7 mouse cellular contexts compared by ENCODE assay signal in genomic region chr4:125066490-125067370, GRCm38 (mm10). TPM values are rescaled to one million over a fixed set of nuclear protein-coding genes. Genes with fewer than 3 reads are reported as not detected.
DNase-seq lines count a peak whose midpoint lies in the region; ATAC-seq lines count a peak whose summit lies in the region.

Snip1 (plus strand) TSS chr4:125066672.

- peaks cover 39% of the 10 kb centered on the region for H3K36me3 ChIP-seq in embryonic facial prominence, embryonic 10.5 days (replicated peaks)
- peaks cover 5% of the 10 kb centered on the region for H3K36me3 ChIP-seq in limb, embryonic 11.5 days (ENCODE audit: control insufficient read depth, insufficient read depth, low read length)
- peaks cover 31% of the 10 kb centered on the region for H3K36me3 ChIP-seq in midbrain, embryonic 14.5 days (ENCODE audit: control insufficient read depth, insufficient read depth, low read length)

- peak within 1 kb of the TSS; percentile 85 for H3K9ac ChIP-seq in limb, embryonic 11.5 days (ENCODE audit: low read length)
- H3K9ac ChIP-seq in midbrain, embryonic 14.5 days (replicated peaks; ENCODE audit: low read length) = peak within 1 kb of the TSS; percentile 84

- peak; percentile 96 for DNase-seq in adrenal gland, postnatal 10 days
- peak; percentile 96 for DNase-seq in embryonic facial prominence, embryonic 10.5 days (ENCODE audit: low spot score)
- peak; percentile 99 for DNase-seq in heart, adult 11 months
- peak; percentile 96 for DNase-seq in kidney, adult 18-20 months
- DNase-seq in limb, embryonic 11.5 days (ENCODE audit: low spot score) = peak; percentile 96
- DNase-seq in midbrain, embryonic 14.5 days = peak; percentile 97
- DNase-seq in spleen, adult 18-20 months = peak; percentile 89 to 95

- WGBS in embryonic facial prominence, embryonic 10.5 days = under 1% methylated on average over 78 of the region's 78 CpGs
- WGBS in limb, embryonic 11.5 days = under 1% methylated on average over 78 of the region's 78 CpGs
- WGBS in midbrain, embryonic 14.5 days = 1% methylated on average over 78 of the region's 78 CpGs

- peak; percentile 92 for ATAC-seq in limb, embryonic 11.5 days (ENCODE audit: insufficient number of reproducible peaks, low FRiP score, low TSS enrichment, low read depth)
- ATAC-seq in midbrain, embryonic 14.5 days (ENCODE audit: low FRiP score, low TSS enrichment) = peak; percentile 93

- peak within 1 kb of the TSS; percentile 99 for H3K4me3 ChIP-seq in embryonic facial prominence, embryonic 10.5 days
- peak within 1 kb of the TSS; percentile 99 for H3K4me3 ChIP-seq in limb, embryonic 11.5 days (ENCODE audit: low read depth, low read length)
- peak within 1 kb of the TSS; percentile 94 for H3K4me3 ChIP-seq in midbrain, embryonic 14.5 days (replicated peaks; ENCODE audit: low read depth, low read length)

- peak within 1 kb of the TSS; percentile 71 for H3K4me2 ChIP-seq in limb, embryonic 11.5 days (ENCODE audit: low read depth, severe bottlenecking)
- H3K4me2 ChIP-seq in midbrain, embryonic 14.5 days (ENCODE audit: low read length) = peak within 1 kb of the TSS; percentile 94

- H3K27me3 ChIP-seq in embryonic facial prominence, embryonic 10.5 days (replicated peaks; ENCODE audit: low read depth, poor library complexity, severe bottlenecking) = 0 out of 2 replicates have a peak, but pooled peaks cover 17% of the 10 kb centered on the region
- no peaks in the 10 kb centered on the region for H3K27me3 ChIP-seq in limb, embryonic 11.5 days (ENCODE audit: control insufficient read depth, insufficient read depth, low read length)
- H3K27me3 ChIP-seq in midbrain, embryonic 14.5 days (ENCODE audit: control insufficient read depth, insufficient read depth, low read length) = no peaks in the 10 kb centered on the region

- peak within 1 kb of the TSS; percentile 87 for H3K27ac ChIP-seq in embryonic facial prominence, embryonic 10.5 days (replicated peaks)
- no peak within 1 kb of the TSS for H3K27ac ChIP-seq in limb, embryonic 11.5 days (replicated peaks; ENCODE audit: low read depth, low read length)
- peak within 1 kb of the TSS; percentile 66; the same call in 1 of the 2 replicates for H3K27ac ChIP-seq in midbrain, embryonic 14.5 days (replicated peaks; ENCODE audit: low read depth, low read length)

- peaks cover 24% of the 10 kb centered on the region for H3K4me1 ChIP-seq in embryonic facial prominence, embryonic 10.5 days
- H3K4me1 ChIP-seq in limb, embryonic 11.5 days (ENCODE audit: control insufficient read depth, insufficient read depth, low read length) = peaks cover 7% of the 10 kb centered on the region
- peaks cover 11% of the 10 kb centered on the region for H3K4me1 ChIP-seq in midbrain, embryonic 14.5 days (ENCODE audit: control insufficient read depth, insufficient read depth, low read length)

- no peaks in the 10 kb centered on the region for H3K9me3 ChIP-seq in embryonic facial prominence, embryonic 10.5 days
- H3K9me3 ChIP-seq in limb, embryonic 11.5 days (ENCODE audit: control insufficient read depth, low read length) = no peaks in the 10 kb centered on the region
- no peaks in the 10 kb centered on the region for H3K9me3 ChIP-seq in midbrain, embryonic 14.5 days (ENCODE audit: control insufficient read depth, low read length)

RNA-seq across cellular contexts. Expression of gene Snip1, which starts in this region (rescaled TPM):
- total RNA-seq in adrenal gland, postnatal 10 days (2021) = 10 to 100 TPM; 15.5 to 16.7 TPM
- 34.9 and 35.1 TPM in 2 replicates for polyA plus RNA-seq in embryonic facial prominence, embryonic 10.5 days (2016; fragmentation: Nextera tagmentation; extraction: Ambion mirVana)
- polyA plus RNA-seq in limb, embryonic 11.5 days (2014; fragmentation: Nextera tagmentation; extraction: Ambion mirVana) = 40.4 and 41.6 TPM in 2 replicates
- 27.7 and 31.2 TPM in 2 replicates for polyA plus RNA-seq in midbrain, embryonic 14.5 days (2014; fragmentation: Nextera tagmentation; extraction: Ambion mirVana)
